Mouse (Mus musculus) colon, adult 2 months (tissue): ENCODE data around the gene Tulp2. TPM values are rescaled to one million over a fixed set of nuclear protein-coding genes. Genes with fewer than 3 reads are reported as not detected.

ENCODE experiments used
- polyA plus RNA-seq: library from polyadenylated mRNA; depleted of rRNA; stranded (reverse); fragments of >200 nt; gene quantifications from 2 replicates; pipeline ENCODE4 v1.2.3, GENCODE M21; 2012; rRNA removed

The Tulp2 gene
- 0.12 and 0.19 TPM in 2 replicates for polyA plus RNA-seq

DNA sequence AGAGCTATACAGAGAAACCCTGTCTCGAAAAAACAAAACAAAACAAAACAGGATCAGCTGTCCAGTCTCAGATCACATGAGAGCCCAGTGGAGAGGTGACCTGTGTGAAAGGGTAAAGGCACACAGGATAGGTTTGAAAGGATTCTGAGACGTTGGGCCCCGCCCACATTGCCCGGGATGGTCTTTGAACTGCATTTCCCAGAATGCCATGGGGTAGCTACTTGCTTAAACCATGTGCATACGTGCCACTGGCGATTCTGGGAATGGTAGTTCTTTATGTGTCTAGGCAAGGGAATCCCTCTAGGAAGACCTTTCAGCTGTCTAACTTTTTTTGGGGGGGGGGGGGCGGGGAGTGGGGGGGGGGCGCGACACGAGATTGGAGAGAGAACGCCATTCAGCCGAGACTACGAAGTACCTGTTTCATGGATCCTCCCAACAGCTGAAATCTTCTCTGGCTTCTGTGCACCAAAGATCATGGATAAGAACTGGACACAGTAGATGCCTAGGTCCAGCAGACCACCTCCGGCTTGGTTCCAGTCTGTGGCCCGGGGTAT, at the start of gene Tulp2:
Tulp2 (plus strand) TSS at position 504 of the 554 bp plus-strand sequence.

GRCm38 (mm10) chr7:45434203-45435015, 47.3 kb upstream of the Tulp2 start, which contains the start of gene Gys1:
Gys1 (plus strand) TSS chr7:45434844.

DNA sequence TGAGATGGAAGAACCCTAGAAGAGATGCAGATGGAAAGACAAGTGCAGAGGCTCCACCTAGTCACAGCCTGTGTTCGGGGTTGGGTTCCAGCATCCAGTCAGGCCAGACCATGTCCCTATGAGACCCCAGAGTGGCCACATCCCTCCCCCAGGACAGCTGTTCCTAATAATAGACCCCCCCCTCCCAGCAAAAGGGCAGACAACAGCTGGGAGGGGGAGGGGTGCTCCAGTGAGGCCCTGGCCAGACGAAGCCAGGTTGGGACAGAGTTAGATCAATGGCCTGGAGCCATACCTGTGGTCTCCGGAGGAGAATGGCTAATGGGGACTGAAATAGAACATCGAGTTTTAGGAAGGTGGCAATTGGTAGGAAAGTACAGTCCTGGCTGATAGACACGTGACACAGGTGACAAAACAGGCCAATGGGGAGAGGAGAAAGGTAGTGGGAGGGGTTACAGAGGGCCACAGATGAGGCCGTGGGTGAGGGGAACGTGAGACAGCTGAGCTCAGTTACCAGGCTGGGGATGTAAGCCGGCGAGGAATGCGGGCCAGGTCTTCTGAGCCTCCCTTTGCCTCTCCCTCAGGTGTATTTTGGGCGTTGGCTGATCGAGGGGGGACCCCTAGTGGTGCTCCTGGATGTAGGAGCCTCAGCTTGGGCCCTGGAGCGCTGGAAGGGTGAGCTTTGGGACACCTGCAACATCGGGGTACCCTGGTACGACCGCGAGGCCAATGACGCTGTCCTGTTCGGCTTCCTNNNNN, 44.0 kb upstream of the Tulp2 start, which contains the start of gene Ruvbl2:
Ruvbl2 (minus strand) TSS at position 576 of the 756 bp plus-strand sequence.

DNA sequence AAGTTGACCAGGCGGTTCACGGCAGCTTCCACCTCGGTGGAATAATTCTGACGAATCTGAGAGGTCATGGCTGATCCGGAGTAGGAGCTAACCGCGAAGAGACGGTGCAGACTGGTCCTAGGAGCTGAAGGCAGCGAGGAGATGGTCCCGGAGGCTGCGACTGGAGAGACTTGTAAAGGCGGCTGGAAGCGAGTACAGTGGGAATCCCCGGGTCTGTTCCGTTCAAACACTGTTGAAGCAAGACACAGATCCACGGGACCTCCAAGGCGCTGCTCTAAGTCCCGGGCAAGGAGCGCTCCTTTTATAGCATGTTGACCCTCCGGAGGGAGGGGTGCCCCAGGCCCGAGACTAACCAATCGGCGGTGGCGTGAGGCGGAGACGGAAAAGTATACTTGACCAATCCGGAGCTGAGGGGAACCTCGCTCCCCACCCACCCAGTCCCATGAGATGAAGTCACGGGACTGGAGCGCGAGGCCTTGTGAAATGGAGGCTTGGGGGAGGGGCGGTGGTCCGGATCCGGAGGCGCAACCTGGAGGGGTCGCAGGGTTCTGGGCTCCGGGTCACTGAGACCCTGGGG, 22.0 kb upstream of the Tulp2 start, which contains the start of gene Ftl1:
Ftl1 (minus strand) TSS at position 321 of the 577 bp plus-strand sequence.

DNA sequence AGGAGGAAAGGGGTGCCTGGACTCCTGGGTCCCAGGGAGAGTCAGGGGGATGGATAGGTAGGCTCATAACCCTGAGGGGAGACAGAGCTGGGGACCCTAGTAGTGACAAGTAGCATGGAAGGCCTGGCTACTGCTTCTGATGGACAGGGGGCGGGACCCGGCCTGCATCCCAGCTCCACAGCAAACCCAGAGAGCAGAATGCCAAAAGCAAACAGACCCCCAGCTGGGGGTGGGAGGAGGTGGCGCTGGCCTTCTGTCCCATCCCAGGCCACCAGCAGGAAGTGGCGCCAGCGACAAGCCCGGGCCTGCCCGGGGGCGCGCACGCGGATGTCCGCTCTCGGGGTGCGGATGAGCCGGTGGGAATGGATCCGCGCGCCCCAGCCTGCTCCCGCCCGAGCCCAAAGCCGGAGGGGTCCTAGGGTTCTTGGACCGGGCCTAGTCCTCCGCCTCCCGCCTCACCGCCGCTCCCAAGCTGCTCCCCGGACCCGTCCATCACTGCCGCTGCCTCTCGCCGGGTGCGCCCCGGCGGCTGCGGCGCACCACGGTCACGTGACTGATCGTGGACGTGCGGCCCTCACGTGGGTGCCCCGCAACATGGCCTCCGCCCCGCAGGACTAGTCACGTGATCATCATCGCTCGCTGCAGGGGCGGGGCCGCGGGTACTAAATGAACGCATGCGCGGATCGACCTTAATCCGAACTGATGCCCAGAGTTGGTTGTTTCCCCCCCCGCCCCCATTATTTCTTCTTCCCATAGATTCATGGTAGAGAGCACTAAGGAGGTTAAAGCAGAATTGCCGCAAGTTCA, 15.2 kb upstream of the Tulp2 start, which contains the start of gene Bax:
Bax (minus strand) TSS at position 616 of the 807 bp plus-strand sequence.

GRCm38 (mm10) chr7:45486761-45487415, 5.2 kb downstream of the Tulp2 start, which contains the start of gene Gm45808:
Gm45808 (minus strand) TSS chr7:45486811.

GRCm38 (mm10) chr7:45488293-45489204, 6.9 kb downstream of the Tulp2 start, which contains the start of gene Dhdh:
Dhdh (minus strand) TSS chr7:45488805.

GRCm38 (mm10) chr7:45509912-45510787, 28.5 kb downstream of the Tulp2 start, which contains the start of gene Nucb1:
Nucb1 (minus strand) TSS chr7:45510406.

GRCm38 (mm10) chr7:45525809-45526473, 44.3 kb downstream of the Tulp2 start, which contains the start of the genes Ppp1r15a and Plekha4:
Ppp1r15a (minus strand) TSS chr7:45526268.
Plekha4 (plus strand) TSS chr7:45526330.

GRCm38 (mm10) chr7:45554744-45555143, 73.1 kb downstream of the Tulp2 start, which contains the start of gene Hsd17b14:
Hsd17b14 (plus strand) TSS chr7:45554893.

GRCm38 (mm10) chr7:45570103-45570741, 88.5 kb downstream of the Tulp2 start, which contains the start of gene Bcat2:
Bcat2 (plus strand) TSS chr7:45570153.

Other genes with a start within 250 kb of the Tulp2 start
- 34.3 and 38.4 TPM in 2 replicates for gene Cd37, start 242.8 kb upstream of the Tulp2 start, polyA plus RNA-seq
- not detected in 2 replicates for gene Slc6a16, start 240.8 kb upstream of the Tulp2 start, polyA plus RNA-seq
- not detected in 2 replicates for gene Slc6a21, start 204.4 kb upstream of the Tulp2 start, polyA plus RNA-seq
- gene Trpm4, start 148.1 kb upstream of the Tulp2 start, polyA plus RNA-seq: 204 and 260 TPM in 2 replicates
- 0.21 and 0.75 TPM in 2 replicates for gene Hrc, start 146.6 kb upstream of the Tulp2 start, polyA plus RNA-seq
- 103 and 110 TPM in 2 replicates for gene Ppfia3, start 114.9 kb upstream of the Tulp2 start, polyA plus RNA-seq
- gene Lin7b, start 111.3 kb upstream of the Tulp2 start, polyA plus RNA-seq: 4.7 and 8.2 TPM in 2 replicates
- 207 and 209 TPM in 2 replicates for gene Snrnp70, start 86.1 kb upstream of the Tulp2 start, polyA plus RNA-seq
- gene Kcna7, start 76.2 kb upstream of the Tulp2 start, polyA plus RNA-seq: 0.08 and 0.09 TPM in 2 replicates
- 0.21 and 0.22 TPM in 2 replicates for gene Ntf5, start 68.2 kb upstream of the Tulp2 start, polyA plus RNA-seq
- gene Lhb, start 61.1 kb upstream of the Tulp2 start, polyA plus RNA-seq: not detected in 2 replicates
- gene Gys1, start 47.0 kb upstream of the Tulp2 start, polyA plus RNA-seq: 33.2 and 35.8 TPM in 2 replicates
- gene Ruvbl2, start 43.8 kb upstream of the Tulp2 start, polyA plus RNA-seq: 65.6 and 70.4 TPM in 2 replicates
- 2,990 and 3,309 TPM in 2 replicates for gene Ftl1, start 22.0 kb upstream of the Tulp2 start, polyA plus RNA-seq
- 109 and 142 TPM in 2 replicates for gene Bax, start 15.0 kb upstream of the Tulp2 start, polyA plus RNA-seq
- gene Gm45808, start 4.9 kb downstream of the Tulp2 start, polyA plus RNA-seq: 0.57 TPM in 1 of 2 replicates, not detected in the other
- gene Dhdh, start 6.9 kb downstream of the Tulp2 start, polyA plus RNA-seq: 0.93 and 0.98 TPM in 2 replicates
- gene Nucb1, start 28.5 kb downstream of the Tulp2 start, polyA plus RNA-seq: 833 and 896 TPM in 2 replicates
- gene Ppp1r15a, start 44.4 kb downstream of the Tulp2 start, polyA plus RNA-seq: 27.9 and 31.0 TPM in 2 replicates
- 9.0 and 9.3 TPM in 2 replicates for gene Plekha4, start 44.5 kb downstream of the Tulp2 start, polyA plus RNA-seq
- gene Hsd17b14, start 73.0 kb downstream of the Tulp2 start, polyA plus RNA-seq: 4.5 and 7.4 TPM in 2 replicates
- gene Bcat2, start 88.3 kb downstream of the Tulp2 start, polyA plus RNA-seq: 55.8 and 58.0 TPM in 2 replicates
- 0.16 and 0.57 TPM in 2 replicates for gene Fgf21, start 133.6 kb downstream of the Tulp2 start, polyA plus RNA-seq
- 1.8 and 2.4 TPM in 2 replicates for gene Fut1, start 135.4 kb downstream of the Tulp2 start, polyA plus RNA-seq
- 0.23 and 0.32 TPM in 2 replicates for gene Izumo1, start 139.9 kb downstream of the Tulp2 start, polyA plus RNA-seq
- 8.1 and 12.7 TPM in 2 replicates for gene Rasip1, start 145.6 kb downstream of the Tulp2 start, polyA plus RNA-seq
- gene Mamstr, start 158.1 kb downstream of the Tulp2 start, polyA plus RNA-seq: 1.3 and 2.5 TPM in 2 replicates
- 145 and 187 TPM in 2 replicates for gene Fut2, start 184.5 kb downstream of the Tulp2 start, polyA plus RNA-seq
- gene Ntn5, start 202.1 kb downstream of the Tulp2 start, polyA plus RNA-seq: 5.1 and 17.7 TPM in 2 replicates
- 0.63 and 0.67 TPM in 2 replicates for gene Sec1, start 212.5 kb downstream of the Tulp2 start, polyA plus RNA-seq
- gene Car11, start 218.0 kb downstream of the Tulp2 start, polyA plus RNA-seq: 9.5 and 19.2 TPM in 2 replicates
- 29.4 and 35.9 TPM in 2 replicates for gene Dbp, start 223.2 kb downstream of the Tulp2 start, polyA plus RNA-seq
- gene Rpl18, start 233.6 kb downstream of the Tulp2 start, polyA plus RNA-seq: 2,262 and 2,660 TPM in 2 replicates
- gene Sphk2, start 236.1 kb downstream of the Tulp2 start, polyA plus RNA-seq: 113 and 134 TPM in 2 replicates
- 572 and 657 TPM in 2 replicates for gene Fam83e, start 239.3 kb downstream of the Tulp2 start, polyA plus RNA-seq
- 0.24 and 0.36 TPM in 2 replicates for gene Spaca4, start 243.9 kb downstream of the Tulp2 start, polyA plus RNA-seq